Mouse (Mus musculus): Measurements from ENCODE around the gene Gtf2h2. TPM values are rescaled to one million over a fixed set of nuclear protein-coding genes. Genes with fewer than 3 reads are reported as not detected.

The Gtf2h2 gene
- polyA plus RNA-seq, 1 experiment: 21.6 TPM

DNA sequence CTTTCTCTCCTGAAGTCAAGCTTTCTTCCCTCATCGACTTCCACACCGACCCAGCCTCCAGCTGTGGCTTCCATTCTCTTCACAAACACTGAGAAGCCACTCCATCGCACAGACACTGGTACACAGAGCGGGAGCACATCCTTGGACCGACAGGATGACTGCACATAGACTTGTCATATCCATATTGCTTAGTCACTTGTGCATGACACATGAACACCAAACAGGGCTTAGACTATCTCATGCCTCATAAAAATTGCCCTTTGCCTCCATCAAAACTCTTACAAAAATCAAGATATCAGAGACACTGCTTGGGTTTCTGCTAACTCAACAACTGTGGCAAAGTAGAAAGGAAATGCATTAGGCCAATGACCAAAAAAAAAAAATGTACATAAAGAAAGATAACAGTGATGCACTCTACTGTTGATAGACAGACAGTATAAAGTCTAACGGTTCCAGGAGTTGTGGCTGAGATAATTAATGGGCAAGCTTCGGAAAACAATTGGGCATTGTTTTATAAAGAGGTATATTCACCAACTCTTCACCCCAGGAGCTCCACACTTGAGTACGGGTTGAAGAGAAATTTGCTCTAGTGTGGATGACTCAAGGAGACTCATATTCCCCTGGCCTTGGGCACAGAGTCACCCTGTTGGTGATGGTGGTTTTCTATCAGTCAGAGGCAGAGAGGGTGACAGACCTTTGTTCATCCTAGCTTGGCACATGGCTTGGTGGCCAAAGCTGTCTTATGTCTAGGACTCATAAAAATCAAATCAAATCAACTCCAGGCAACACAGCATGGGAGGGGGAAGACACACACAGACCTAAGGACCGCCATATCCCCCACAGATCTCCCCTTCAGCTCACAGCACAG, 29.6 kb upstream of the Gtf2h2 start:
- TF ChIP-seq CTCF (IDR thresholded peaks at IDR 0.05; ENCODE audit: control insufficient read depth, insufficient read depth, insufficient replicate concordance, low read depth, low read length) (no peak), POLR2A (IDR thresholded peaks at IDR 0.05; ENCODE audit: control insufficient read depth, low read depth, low read length) (no peak)
- no peaks in the 10 kb centered on the region for H3K4me1 ChIP-seq (ENCODE audit: control insufficient read depth, insufficient read depth, low read length)
- H3K27ac ChIP-seq (ENCODE audit: control insufficient read depth, insufficient read depth, low read depth, low read length): no peak overlapping the region
- H3K27me3 ChIP-seq (ENCODE audit: control insufficient read depth, insufficient read depth, low read length): no peaks in the 10 kb centered on the region
- H3K4me3 ChIP-seq (ENCODE audit: control insufficient read depth, low read depth, low read length): no peak overlapping the region
- no peaks in the 10 kb centered on the region for H3K36me3 ChIP-seq (ENCODE audit: control insufficient read depth, insufficient read depth, low read length)

DNA sequence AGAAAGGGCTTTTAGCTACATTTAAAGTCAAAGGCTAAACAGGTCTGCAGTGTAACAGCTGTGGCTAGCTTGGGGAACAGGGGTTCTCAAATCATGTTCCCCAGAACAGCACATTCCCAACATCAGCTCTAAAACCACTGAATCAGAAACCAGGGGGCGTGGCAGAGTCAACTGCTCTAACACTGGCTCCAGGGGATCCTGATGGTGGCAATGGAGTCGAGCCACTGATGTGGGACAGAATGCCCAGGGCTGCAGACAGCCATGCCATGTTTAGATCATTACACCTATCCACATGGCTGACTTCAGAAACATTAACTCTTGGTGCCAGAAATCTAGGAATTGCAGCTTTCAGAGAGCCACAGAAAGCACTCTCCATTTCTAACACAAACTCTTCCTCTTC, 26.8 kb upstream of the Gtf2h2 start:
- Histone ChIP-seq H3K27ac (ENCODE audit: control insufficient read depth, insufficient read depth, low read depth, low read length) (no peak overlapping the region), H3K4me1 (ENCODE audit: control insufficient read depth, insufficient read depth, low read length) (no peaks in the 10 kb centered on the region), H3K4me3 (ENCODE audit: control insufficient read depth, low read depth, low read length) (no peak overlapping the region), H3K27me3 (ENCODE audit: control insufficient read depth, insufficient read depth, low read length) (no peaks in the 10 kb centered on the region), H3K36me3 (ENCODE audit: control insufficient read depth, insufficient read depth, low read length) (no peaks in the 10 kb centered on the region)
- TF ChIP-seq POLR2A (IDR thresholded peaks at IDR 0.05; ENCODE audit: control insufficient read depth, low read depth, low read length): no peak
- TF ChIP-seq CTCF (IDR thresholded peaks at IDR 0.05; ENCODE audit: control insufficient read depth, insufficient read depth, insufficient replicate concordance, low read depth, low read length): no peak

DNA sequence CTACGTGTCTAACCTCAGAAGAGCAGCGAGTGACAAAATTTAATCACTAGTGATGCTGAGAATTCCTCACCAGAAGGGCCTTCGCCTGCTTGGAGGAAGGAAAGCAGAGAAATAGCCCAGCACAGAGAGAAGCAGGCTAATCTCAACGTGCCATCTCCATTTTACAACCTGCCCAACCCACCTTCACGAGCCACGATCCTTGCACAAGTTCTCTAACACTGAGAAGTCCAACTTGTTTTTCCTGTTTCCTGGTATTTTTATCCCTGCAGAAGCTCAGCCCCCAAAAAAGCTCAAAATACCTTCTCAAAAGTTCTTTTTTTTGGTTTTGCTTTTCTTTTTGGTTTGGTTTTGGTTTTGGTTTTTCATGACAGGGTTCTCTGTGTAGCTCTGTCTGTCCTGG, 25.8 kb upstream of the Gtf2h2 start:
- Histone ChIP-seq H3K36me3 (ENCODE audit: control insufficient read depth, insufficient read depth, low read length) (no peaks in the 10 kb centered on the region), H3K27me3 (ENCODE audit: control insufficient read depth, insufficient read depth, low read length) (no peaks in the 10 kb centered on the region), H3K4me3 (ENCODE audit: control insufficient read depth, low read depth, low read length) (no peak overlapping the region), H3K4me1 (ENCODE audit: control insufficient read depth, insufficient read depth, low read length) (no peaks in the 10 kb centered on the region), H3K27ac (ENCODE audit: control insufficient read depth, insufficient read depth, low read depth, low read length) (no peak overlapping the region)
- TF ChIP-seq CTCF (IDR thresholded peaks at IDR 0.05; ENCODE audit: control insufficient read depth, insufficient read depth, insufficient replicate concordance, low read depth, low read length) (no peak), POLR2A (IDR thresholded peaks at IDR 0.05; ENCODE audit: control insufficient read depth, low read depth, low read length) (no peak)

DNA sequence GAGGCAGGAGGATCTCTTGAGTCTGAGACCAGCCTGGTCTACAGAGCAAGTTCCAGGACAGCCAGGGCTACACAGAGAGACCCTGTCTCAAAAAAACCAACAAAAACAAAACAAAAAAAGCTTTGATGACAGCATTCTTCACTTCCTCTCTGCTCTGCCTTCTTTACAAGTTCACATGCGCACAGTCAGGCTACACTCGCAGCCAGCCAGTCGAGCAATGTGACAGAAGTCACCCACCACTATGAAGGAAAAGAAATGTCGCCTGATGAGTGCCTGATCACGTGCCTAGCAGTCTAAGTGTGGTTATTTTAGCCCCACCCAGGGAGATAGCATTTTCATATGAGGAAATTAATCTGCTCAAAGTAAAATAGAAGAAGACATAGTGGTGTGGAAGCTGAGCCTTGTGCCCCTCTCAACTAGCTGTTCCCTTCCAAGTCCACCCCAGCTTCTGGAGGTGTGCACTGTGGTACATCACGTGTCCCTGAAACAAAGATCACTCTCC, 25.3 kb upstream of the Gtf2h2 start:
- no peaks in the 10 kb centered on the region for H3K4me1 ChIP-seq (ENCODE audit: control insufficient read depth, insufficient read depth, low read length)
- TF ChIP-seq CTCF (IDR thresholded peaks at IDR 0.05; ENCODE audit: control insufficient read depth, insufficient read depth, insufficient replicate concordance, low read depth, low read length): no peak
- no peak for TF ChIP-seq POLR2A (IDR thresholded peaks at IDR 0.05; ENCODE audit: control insufficient read depth, low read depth, low read length)
- H3K4me3 ChIP-seq (ENCODE audit: control insufficient read depth, low read depth, low read length): no peak overlapping the region
- no peaks in the 10 kb centered on the region for H3K27me3 ChIP-seq (ENCODE audit: control insufficient read depth, insufficient read depth, low read length)
- no peaks in the 10 kb centered on the region for H3K36me3 ChIP-seq (ENCODE audit: control insufficient read depth, insufficient read depth, low read length)
- H3K27ac ChIP-seq (ENCODE audit: control insufficient read depth, insufficient read depth, low read depth, low read length): no peak overlapping the region

DNA sequence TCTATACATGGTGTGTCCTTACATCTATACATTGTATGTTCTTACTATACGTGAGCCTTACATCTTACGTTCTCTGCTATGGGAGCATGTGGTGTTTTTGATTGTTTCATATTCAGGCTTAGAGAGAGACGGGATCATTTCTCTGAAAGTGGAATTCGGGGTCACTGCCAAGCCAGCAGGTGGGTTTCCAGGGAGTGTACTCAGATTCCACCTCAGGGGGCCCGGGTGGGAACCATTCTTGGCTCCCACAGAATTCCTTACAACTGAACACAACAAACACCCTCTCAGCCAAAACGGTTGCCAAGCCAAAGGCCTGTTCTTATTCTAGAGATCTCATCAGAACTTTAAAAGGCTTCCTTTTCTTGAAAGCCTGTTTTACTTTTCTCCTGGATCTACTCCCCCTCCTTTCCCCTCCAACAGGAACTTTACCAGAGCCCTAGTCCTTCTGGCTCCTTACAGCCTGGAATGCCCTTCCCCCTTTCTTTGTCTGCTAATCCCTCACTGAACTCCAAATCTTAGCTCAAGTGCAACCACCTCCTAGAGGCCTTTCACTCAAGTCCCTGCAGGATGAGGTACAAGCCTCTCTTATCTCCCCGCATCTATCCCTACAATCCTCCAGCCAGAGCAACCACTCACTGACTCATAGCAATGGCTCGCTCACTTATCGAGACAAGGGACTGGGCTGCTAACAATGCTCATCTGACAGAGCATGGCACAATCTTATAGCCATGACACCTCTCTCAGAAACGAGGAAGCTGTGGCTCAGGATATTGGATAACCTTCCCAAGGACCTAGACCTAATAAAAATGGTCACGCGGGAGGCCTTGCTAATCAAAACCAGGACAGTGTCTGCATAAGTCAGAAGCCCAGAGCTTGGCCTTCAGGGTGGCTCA, 24.1 kb upstream of the Gtf2h2 start:
- Histone ChIP-seq H3K27ac (ENCODE audit: control insufficient read depth, insufficient read depth, low read depth, low read length) (no peak overlapping the region), H3K27me3 (ENCODE audit: control insufficient read depth, insufficient read depth, low read length) (no peaks in the 10 kb centered on the region), H3K4me3 (ENCODE audit: control insufficient read depth, low read depth, low read length) (no peak overlapping the region), H3K4me1 (ENCODE audit: control insufficient read depth, insufficient read depth, low read length) (no peaks in the 10 kb centered on the region), H3K36me3 (ENCODE audit: control insufficient read depth, insufficient read depth, low read length) (no peaks in the 10 kb centered on the region)
- TF ChIP-seq POLR2A (IDR thresholded peaks at IDR 0.05; ENCODE audit: control insufficient read depth, low read depth, low read length): no peak
- TF ChIP-seq CTCF (IDR thresholded peaks at IDR 0.05; ENCODE audit: control insufficient read depth, insufficient read depth, insufficient replicate concordance, low read depth, low read length): no peak

DNA sequence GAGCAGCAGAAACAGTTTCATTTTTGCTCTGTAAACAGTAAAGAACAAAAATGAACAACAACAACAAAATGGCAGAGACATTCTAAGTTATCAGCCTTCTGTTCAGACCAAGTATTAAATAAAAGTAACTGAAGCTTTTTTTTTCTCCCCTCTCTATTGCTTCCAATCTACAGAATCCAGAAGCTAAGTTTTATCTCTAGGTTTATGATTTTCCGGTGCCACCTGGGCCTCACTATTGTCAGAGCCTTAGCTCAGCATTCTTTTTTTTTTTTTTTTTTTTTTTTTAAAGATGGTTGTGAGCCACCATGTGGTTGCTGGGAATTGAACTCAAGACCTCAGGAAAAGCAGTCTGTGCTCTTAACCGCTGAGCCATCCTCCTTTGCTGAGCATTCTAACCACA, 20.4 kb upstream of the Gtf2h2 start:
- Histone ChIP-seq H3K27me3 (ENCODE audit: control insufficient read depth, insufficient read depth, low read length) (no peaks in the 10 kb centered on the region), H3K36me3 (ENCODE audit: control insufficient read depth, insufficient read depth, low read length) (no peaks in the 10 kb centered on the region), H3K4me1 (ENCODE audit: control insufficient read depth, insufficient read depth, low read length) (no peaks in the 10 kb centered on the region), H3K27ac (ENCODE audit: control insufficient read depth, insufficient read depth, low read depth, low read length) (no peak overlapping the region), H3K4me3 (ENCODE audit: control insufficient read depth, low read depth, low read length) (no peak overlapping the region)
- TF ChIP-seq CTCF (IDR thresholded peaks at IDR 0.05; ENCODE audit: control insufficient read depth, insufficient read depth, insufficient replicate concordance, low read depth, low read length) (no peak), POLR2A (IDR thresholded peaks at IDR 0.05; ENCODE audit: control insufficient read depth, low read depth, low read length) (no peak)

DNA sequence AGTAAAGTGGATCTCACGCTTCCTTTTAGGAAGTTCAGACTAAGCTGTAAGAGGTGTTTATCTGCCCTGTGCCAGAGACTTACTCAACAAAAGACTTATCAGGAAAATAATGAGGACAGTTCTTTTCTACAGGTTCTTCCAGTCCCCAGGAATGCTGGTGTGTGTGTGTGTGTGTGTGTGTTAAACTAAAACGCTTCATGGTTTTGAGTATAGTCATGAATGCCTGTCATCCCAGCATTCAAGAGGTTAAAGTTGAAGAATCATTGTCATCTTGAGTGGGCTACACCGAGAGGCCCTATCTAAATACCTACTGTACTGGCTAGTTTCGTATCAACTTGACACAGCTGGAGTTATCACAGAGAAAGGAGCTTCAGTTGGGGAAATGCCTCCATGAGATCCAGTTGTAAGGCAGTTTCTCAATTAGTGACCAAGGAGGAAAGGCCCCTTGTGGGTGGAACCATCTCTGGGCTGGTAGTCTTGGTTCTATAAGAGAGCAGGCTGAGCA, 19.5 kb upstream of the Gtf2h2 start:
- no peak overlapping the region for H3K27ac ChIP-seq (ENCODE audit: control insufficient read depth, insufficient read depth, low read depth, low read length)
- H3K27me3 ChIP-seq (ENCODE audit: control insufficient read depth, insufficient read depth, low read length): no peaks in the 10 kb centered on the region
- H3K4me1 ChIP-seq (ENCODE audit: control insufficient read depth, insufficient read depth, low read length): no peaks in the 10 kb centered on the region
- TF ChIP-seq POLR2A (IDR thresholded peaks at IDR 0.05; ENCODE audit: control insufficient read depth, low read depth, low read length): no peak
- TF ChIP-seq CTCF (IDR thresholded peaks at IDR 0.05; ENCODE audit: control insufficient read depth, insufficient read depth, insufficient replicate concordance, low read depth, low read length): no peak
- no peak overlapping the region for H3K4me3 ChIP-seq (ENCODE audit: control insufficient read depth, low read depth, low read length)
- H3K36me3 ChIP-seq (ENCODE audit: control insufficient read depth, insufficient read depth, low read length): no peaks in the 10 kb centered on the region
